Mouse (Mus musculus): ENCODE measurements at regions not wholly inside any gene's neighbourhood (a gene's known extent, or its start where the extent isn't known, plus 50 kb on each side); places are given as distances from the start of the nearest gene placed in this dataset.

DNA sequence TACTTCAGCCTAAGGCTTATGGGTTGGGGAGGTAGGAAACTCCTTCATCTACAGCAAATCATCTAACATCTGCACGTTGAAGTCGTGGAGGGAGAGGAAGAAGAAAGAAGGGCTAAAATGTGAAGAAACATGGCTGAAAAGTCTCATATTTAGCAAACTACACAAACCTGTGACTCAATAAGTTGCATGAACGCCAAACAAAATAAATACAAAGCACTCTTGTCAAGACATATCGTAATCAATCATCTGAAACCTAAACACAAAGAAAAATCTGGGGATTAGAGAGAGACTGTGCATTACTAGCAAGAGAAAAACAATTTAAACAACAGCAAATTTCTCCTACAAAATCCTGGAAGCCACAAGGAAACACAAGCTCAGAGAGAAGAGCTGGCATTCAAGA is 322.7 kb downstream of the Sorl1 start:
- H3K4me3 ChIP-seq (replicated peaks): no peak overlapping the region
- no peak overlapping the region for H3K4me2 ChIP-seq
- H3K4me1 ChIP-seq (replicated peaks): peaks cover 24% of the 10 kb centered on the region
- H3K9ac ChIP-seq (replicated peaks): no peak overlapping the region
- WGBS: 84% methylated on average over 4 of the region's 4 CpGs
- ATAC-seq (ENCODE audit: insufficient number of reproducible peaks, insufficient read depth, low FRiP score, low TSS enrichment, low read depth): no peak
- no peak overlapping the region for H3K27ac ChIP-seq
- H3K9me3 ChIP-seq: no peaks in the 10 kb centered on the region; the same call in 1 of the 2 replicates
- no peaks in the 10 kb centered on the region for H3K27me3 ChIP-seq
- no peaks in the 10 kb centered on the region for H3K36me3 ChIP-seq

DNA sequence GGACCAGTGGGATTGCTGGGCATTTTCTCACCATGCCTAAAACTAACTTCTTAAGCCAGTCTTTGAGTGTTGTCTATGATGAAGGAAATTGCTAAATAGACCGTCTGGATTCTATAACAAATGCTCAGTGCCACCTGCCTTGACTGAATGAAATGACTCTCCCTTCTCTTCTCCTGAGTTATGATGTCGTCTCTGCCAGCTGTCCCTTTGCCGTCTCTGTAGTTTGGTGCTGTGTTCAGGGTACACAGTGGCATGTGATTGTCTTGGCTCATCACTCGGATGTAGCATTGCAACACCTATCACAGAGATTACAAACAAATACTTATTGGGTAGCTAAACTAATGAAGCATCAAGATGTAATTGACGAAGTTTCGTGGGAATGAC is 331.3 kb downstream of the Sorl1 start:
- no peaks in the 10 kb centered on the region; the same call in 1 of the 2 replicates for H3K9me3 ChIP-seq
- H3K4me1 ChIP-seq (replicated peaks): peaks cover 36% of the 10 kb centered on the region
- H3K4me3 ChIP-seq (replicated peaks): no peak overlapping the region
- no peak overlapping the region for H3K4me2 ChIP-seq
- no peak overlapping the region for H3K27ac ChIP-seq
- no peak for ATAC-seq (ENCODE audit: insufficient number of reproducible peaks, insufficient read depth, low FRiP score, low TSS enrichment, low read depth)
- H3K27me3 ChIP-seq: no peaks in the 10 kb centered on the region
- no peaks in the 10 kb centered on the region for H3K36me3 ChIP-seq
- 68% methylated on average over 6 of the region's 6 CpGs for WGBS
- no peak overlapping the region for H3K9ac ChIP-seq (replicated peaks)

- no peak overlapping the region for H3K4me3 ChIP-seq (replicated peaks)
These were observed 331.8 kb downstream of the Sorl1 start for GRCm38 (mm10) chr9:41792173-41792829.

GRCm38 (mm10) chr9:41791501-41792172 is 332.5 kb downstream of the Sorl1 start:
- no peak overlapping the region for H3K27ac ChIP-seq

More at GRCm38 (mm10) chr9:41792173-41792829, 331.8 kb downstream of the Sorl1 start:
- Histone ChIP-seq H3K4me2 (no peak overlapping the region), H3K9ac (replicated peaks) (no peak overlapping the region), H3K27ac (no peak overlapping the region), H3K36me3 (no peaks in the 10 kb centered on the region), H3K9me3 (no peaks in the 10 kb centered on the region; the same call in 1 of the 2 replicates), H3K27me3 (no peaks in the 10 kb centered on the region), H3K4me1 (replicated peaks) (peaks cover 36% of the 10 kb centered on the region)
- 83% methylated on average over 4 of the region's 4 CpGs for WGBS
- no peak for ATAC-seq (ENCODE audit: insufficient number of reproducible peaks, insufficient read depth, low FRiP score, low TSS enrichment, low read depth)

DNA sequence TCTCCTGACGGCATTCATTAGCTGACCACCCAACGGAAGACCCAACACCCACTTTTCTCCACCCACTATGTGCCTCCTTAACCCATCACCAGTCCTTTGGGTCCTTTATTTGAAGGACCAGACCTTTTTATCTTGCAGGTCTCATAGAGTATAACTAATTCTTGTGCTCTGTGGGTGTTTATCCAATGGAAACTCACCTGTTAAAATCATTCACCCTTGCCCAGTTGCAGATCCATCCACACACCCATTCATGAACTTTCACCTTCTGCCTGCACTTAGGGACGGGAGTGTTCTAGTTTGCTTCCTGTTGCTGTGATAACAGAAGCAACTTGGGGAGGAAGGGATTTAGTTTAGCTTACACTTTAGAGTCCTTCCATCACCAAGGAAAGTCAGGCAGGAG is 339.0 kb downstream of the Sorl1 start:
- 78% methylated on average over 3 of the region's 3 CpGs for WGBS
- no peaks in the 10 kb centered on the region for H3K36me3 ChIP-seq
- peaks cover 8% of the 10 kb centered on the region for H3K9me3 ChIP-seq
- H3K27ac ChIP-seq: no peak overlapping the region
- H3K4me1 ChIP-seq (replicated peaks): peaks cover 12% of the 10 kb centered on the region; the same call in 1 of the 2 replicates
- no peaks in the 10 kb centered on the region for H3K27me3 ChIP-seq
- no peak overlapping the region for H3K4me2 ChIP-seq
- no peak for ATAC-seq (ENCODE audit: insufficient number of reproducible peaks, insufficient read depth, low FRiP score, low TSS enrichment, low read depth)
- no peak overlapping the region for H3K4me3 ChIP-seq (replicated peaks)
- no peak overlapping the region for H3K9ac ChIP-seq (replicated peaks)

More at GRCm38 (mm10) chr9:41791501-41792172, 332.5 kb downstream of the Sorl1 start:
- 69% methylated on average over 5 of the region's 5 CpGs for WGBS
- no peaks in the 10 kb centered on the region for H3K9me3 ChIP-seq
- H3K9ac ChIP-seq (replicated peaks): no peak overlapping the region
- no peaks in the 10 kb centered on the region for H3K27me3 ChIP-seq
- H3K4me3 ChIP-seq (replicated peaks): no peak overlapping the region
- H3K36me3 ChIP-seq: no peaks in the 10 kb centered on the region
- no peak for ATAC-seq (ENCODE audit: insufficient number of reproducible peaks, insufficient read depth, low FRiP score, low TSS enrichment, low read depth)
- H3K4me2 ChIP-seq: no peak overlapping the region
- H3K4me1 ChIP-seq (replicated peaks): peaks cover 36% of the 10 kb centered on the region

GRCm38 (mm10) chr9:41772281-41772902 is 351.7 kb downstream of the Sorl1 start:
- no peaks in the 10 kb centered on the region for H3K36me3 ChIP-seq
- H3K4me1 ChIP-seq (replicated peaks): peaks cover 9% of the 10 kb centered on the region; the same call in 1 of the 2 replicates
- no peak overlapping the region for H3K9ac ChIP-seq (replicated peaks)
- no peak overlapping the region for H3K4me3 ChIP-seq (replicated peaks)
- H3K4me2 ChIP-seq: no peak overlapping the region
- no peaks in the 10 kb centered on the region for H3K9me3 ChIP-seq
- no peaks in the 10 kb centered on the region for H3K27me3 ChIP-seq
- no peak overlapping the region for H3K27ac ChIP-seq
- no peak for ATAC-seq (ENCODE audit: insufficient number of reproducible peaks, insufficient read depth, low FRiP score, low TSS enrichment, low read depth)
- 91% methylated on average over 8 of the region's 8 CpGs for WGBS

- ATAC-seq (ENCODE audit: insufficient number of reproducible peaks, insufficient read depth, low FRiP score, low TSS enrichment, low read depth): no peak
- H3K4me1 ChIP-seq (replicated peaks): peaks cover 19% of the 10 kb centered on the region
- WGBS: 37% methylated on average over 1 of the region's 1 CpGs
These were observed 352.8 kb downstream of the Sorl1 start for GRCm38 (mm10) chr9:41771276-41771675.

DNA sequence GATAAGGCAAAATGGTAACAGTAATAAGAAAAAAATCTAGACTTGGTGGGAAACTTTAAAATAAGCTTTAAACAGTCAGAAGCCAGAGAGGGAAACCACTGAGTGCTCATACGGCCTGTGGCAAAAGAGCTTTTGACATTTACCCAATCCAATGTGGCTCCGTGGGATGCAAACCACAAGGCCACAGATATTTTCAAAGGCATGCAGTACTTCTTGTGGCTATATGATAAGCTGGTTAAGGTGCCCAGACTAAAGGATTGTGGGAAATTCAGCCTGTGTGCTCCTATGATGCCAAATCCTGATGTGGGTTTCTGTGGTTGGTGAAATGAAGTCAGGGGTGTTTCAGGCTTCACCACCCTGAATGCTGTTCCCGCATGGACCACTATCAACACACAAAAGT is 355.8 kb downstream of the Sorl1 start:
- WGBS: 88% methylated on average over 3 of the region's 3 CpGs
- peaks cover 33% of the 10 kb centered on the region for H3K4me1 ChIP-seq (replicated peaks)
- ATAC-seq (ENCODE audit: insufficient number of reproducible peaks, insufficient read depth, low FRiP score, low TSS enrichment, low read depth): no peak

More at GRCm38 (mm10) chr9:41771276-41771675, 352.8 kb downstream of the Sorl1 start:
- peak overlapping the region; percentile 80 for H3K27ac ChIP-seq
- H3K4me2 ChIP-seq: no peak overlapping the region
- H3K27me3 ChIP-seq: no peaks in the 10 kb centered on the region
- H3K9ac ChIP-seq (replicated peaks): no peak overlapping the region
- no peak overlapping the region for H3K4me3 ChIP-seq (replicated peaks)
- H3K9me3 ChIP-seq: no peaks in the 10 kb centered on the region
- no peaks in the 10 kb centered on the region for H3K36me3 ChIP-seq

DNA sequence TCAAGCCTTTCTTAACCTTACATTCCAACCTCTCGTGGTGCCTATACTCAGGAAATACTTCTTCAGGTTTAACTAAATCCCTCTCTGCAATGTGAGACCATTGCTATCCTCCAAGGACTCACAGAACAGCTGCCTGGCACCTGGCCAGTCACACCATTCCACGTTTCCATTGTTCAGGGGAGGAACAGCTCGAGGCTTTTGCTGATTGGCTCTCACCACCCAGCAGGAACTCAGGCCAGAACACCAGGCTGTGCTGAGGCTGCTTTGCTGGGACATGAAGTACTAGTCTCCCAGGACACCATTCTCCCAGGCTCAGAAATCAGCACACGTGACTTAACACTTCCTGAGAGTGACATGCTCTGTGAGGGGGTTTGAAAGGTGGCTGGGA is 357.6 kb downstream of the Sorl1 start:
- peak; percentile 97 for ATAC-seq (ENCODE audit: insufficient number of reproducible peaks, insufficient read depth, low FRiP score, low TSS enrichment, low read depth)
- Histone ChIP-seq H3K9me3 (no peaks in the 10 kb centered on the region; the same call in 1 of the 2 replicates), H3K9ac (replicated peaks) (no peak overlapping the region), H3K4me3 (replicated peaks) (no peak overlapping the region), H3K27me3 (no peaks in the 10 kb centered on the region), H3K27ac (peak overlapping the region; percentile 93), H3K36me3 (no peaks in the 10 kb centered on the region), H3K4me1 (replicated peaks) (peaks cover 33% of the 10 kb centered on the region), H3K4me2 (no peak overlapping the region)
- 10% methylated on average over 4 of the region's 4 CpGs for WGBS

More for the DNA sequence above, 355.8 kb downstream of the Sorl1 start:
- Histone ChIP-seq H3K27me3 (no peaks in the 10 kb centered on the region), H3K36me3 (no peaks in the 10 kb centered on the region), H3K4me2 (no peak overlapping the region), H3K9me3 (no peaks in the 10 kb centered on the region; the same call in 1 of the 2 replicates), H3K9ac (replicated peaks) (no peak overlapping the region), H3K27ac (no peak overlapping the region), H3K4me3 (replicated peaks) (no peak overlapping the region)

GRCm38 (mm10) chr9:41765816-41766532 is 358.1 kb downstream of the Sorl1 start:
- H3K36me3 ChIP-seq: no peaks in the 10 kb centered on the region
- WGBS: 65% methylated on average over 6 of the region's 6 CpGs
- H3K9ac ChIP-seq (replicated peaks): no peak overlapping the region
- ATAC-seq (ENCODE audit: insufficient number of reproducible peaks, insufficient read depth, low FRiP score, low TSS enrichment, low read depth): peak; percentile 85
- no peaks in the 10 kb centered on the region; the same call in 1 of the 2 replicates for H3K9me3 ChIP-seq
- H3K4me2 ChIP-seq: no peak overlapping the region
- H3K27me3 ChIP-seq: no peaks in the 10 kb centered on the region
- H3K4me3 ChIP-seq (replicated peaks): no peak overlapping the region
- H3K4me1 ChIP-seq (replicated peaks): peaks cover 30% of the 10 kb centered on the region
- H3K27ac ChIP-seq: peak overlapping the region; percentile 93
